Mouse (Mus musculus) spleen, adult 2 months (tissue): Measurements from ENCODE around the gene Nfib. TPM values are rescaled to one million over a fixed set of nuclear protein-coding genes. Genes with fewer than 3 reads are reported as not detected.

Experiments
- DNase-seq, 2 experiments: peaks; one replicate each; pipeline versions ENCODE4 v3.0.0 to v3.0.0-alpha.2; 2012 to 2021; ENCODE audit warnings: low spot score in 2 of 2, low read depth in 1 of 2
- H3K27ac ChIP-seq: fragments of 200-500 bp; 2 replicates; pipeline ENCODE4 v1.5.1; 2012; ENCODE audit warnings: low read length, inconsistent platforms; ENCODE audit not compliant: insufficient read depth
- H3K27me3 ChIP-seq: fragments of 200-500 bp; 2 replicates; pipeline ENCODE4 v1.6.1; 2012; ENCODE audit warnings: mild to moderate bottlenecking, moderate library complexity, low read length, inconsistent platforms; ENCODE audit not compliant: control insufficient read depth, insufficient read depth
- H3K36me3 ChIP-seq: fragments of 200-500 bp; 2 replicates; pipeline ENCODE4 v1.6.1; 2012; ENCODE audit warnings: mild to moderate bottlenecking, low read length, inconsistent platforms; ENCODE audit not compliant: control insufficient read depth, insufficient read depth
- H3K4me1 ChIP-seq: fragments of 200-500 bp; 2 replicates; pipeline ENCODE4 v1.6.1; 2011; ENCODE audit warnings: inconsistent platforms; ENCODE audit not compliant: control insufficient read depth, insufficient read depth, insufficient read length
- H3K4me3 ChIP-seq: fragments of 200-500 bp; 2 replicates; pipeline ENCODE4 v1.5.1; 2011; ENCODE audit warnings: mild to moderate bottlenecking, inconsistent platforms; ENCODE audit not compliant: insufficient read depth, insufficient read length; ENCODE audit errors: extremely low read depth
- CTCF ChIP-seq: fragments of 200-500 bp; IDR thresholded peaks from 2 replicates; pipeline ENCODE4 v1.5.1; 2011; ENCODE audit warnings: mild to moderate bottlenecking, inconsistent platforms; ENCODE audit not compliant: insufficient read depth, insufficient read length, insufficient replicate concordance; ENCODE audit errors: extremely low read depth
- POLR2A ChIP-seq: fragments of 200-500 bp; IDR thresholded peaks from 2 replicates; pipeline ENCODE4 v1.6.1; 2011; ENCODE audit warnings: low read depth, low read length, inconsistent platforms
- WGBS: fragments of 180-500 bp; shearing (Covaris S2); methylation state at CpG from one replicate; pipeline ENCODE4 v1.1.7; 2018; 5-methylcytosine and 5-hydroxymethylcytosine counted together
- polyA plus RNA-seq: library from polyadenylated mRNA; depleted of rRNA; stranded (reverse); fragments of >200 nt; gene quantifications from 2 replicates; pipeline ENCODE4 v1.2.3, GENCODE M21; 2012

Gene Nfib
- polyA plus RNA-seq, 1 experiment = 2.3 TPM

- TF ChIP-seq POLR2A = no peak
- TF ChIP-seq CTCF = no peak
- 85% methylated on average over 2 of the region's 2 CpGs for WGBS
- Histone ChIP-seq H3K4me3 (no peak overlapping the region), H3K36me3 (no peaks in the 10 kb centered on the region), H3K27me3 (no peaks in the 10 kb centered on the region), H3K27ac (no peak overlapping the region), H3K4me1 (no peaks in the 10 kb centered on the region)
- DNase-seq = no peak
Observed at GRCm38 (mm10) chr4:82619003-82619402, 86.5 kb downstream of the Nfib start.

- H3K27me3 ChIP-seq = no peaks in the 10 kb centered on the region
- TF ChIP-seq CTCF = no peak
- TF ChIP-seq POLR2A = no peak
- no peak overlapping the region for H3K4me3 ChIP-seq
Observed at GRCm38 (mm10) chr4:82617257-82617656, 88.3 kb downstream of the Nfib start.

GRCm38 (mm10) chr4:82615712-82616111, 89.8 kb downstream of the Nfib start:
- no peaks in the 10 kb centered on the region for H3K4me1 ChIP-seq
- H3K27me3 ChIP-seq = no peaks in the 10 kb centered on the region
- no peak overlapping the region for H3K4me3 ChIP-seq
- no peak for TF ChIP-seq POLR2A
- TF ChIP-seq CTCF = no peak
- 91% methylated on average over 5 of the region's 5 CpGs for WGBS
- no peak overlapping the region for H3K27ac ChIP-seq
- H3K36me3 ChIP-seq = no peaks in the 10 kb centered on the region
- no peak for DNase-seq

More at GRCm38 (mm10) chr4:82617257-82617656, 88.3 kb downstream of the Nfib start:
- Histone ChIP-seq H3K27ac (no peak overlapping the region), H3K4me1 (no peaks in the 10 kb centered on the region), H3K36me3 (no peaks in the 10 kb centered on the region)
- 69% methylated on average over 10 of the region's 10 CpGs for WGBS
- DNase-seq = no peak

- no peak overlapping the region for H3K4me3 ChIP-seq
- TF ChIP-seq POLR2A = no peak
- H3K27me3 ChIP-seq = no peaks in the 10 kb centered on the region
- H3K36me3 ChIP-seq = no peaks in the 10 kb centered on the region
- no peak overlapping the region for H3K27ac ChIP-seq
- 55% methylated on average over 7 of the region's 7 CpGs for WGBS
- H3K4me1 ChIP-seq = no peaks in the 10 kb centered on the region
- no peak for DNase-seq
Observed at GRCm38 (mm10) chr4:82614466-82614805, 91.1 kb downstream of the Nfib start.

- Histone ChIP-seq H3K36me3 (no peaks in the 10 kb centered on the region), H3K27ac (no peak overlapping the region), H3K4me1 (no peaks in the 10 kb centered on the region), H3K27me3 (no peaks in the 10 kb centered on the region), H3K4me3 (no peak overlapping the region)
- TF ChIP-seq CTCF (no peak), POLR2A (no peak)
- DNase-seq = no peak
- 73% methylated on average over 7 of the region's 7 CpGs for WGBS
Observed at GRCm38 (mm10) chr4:82613606-82614465, 91.7 kb downstream of the Nfib start.

- DNase-seq = no peak
- Histone ChIP-seq H3K27me3 (no peaks in the 10 kb centered on the region), H3K36me3 (no peaks in the 10 kb centered on the region), H3K4me3 (no peak overlapping the region), H3K4me1 (no peaks in the 10 kb centered on the region), H3K27ac (no peak overlapping the region)
- 81% methylated on average over 4 of the region's 4 CpGs for WGBS
- TF ChIP-seq CTCF = no peak
- no peak for TF ChIP-seq POLR2A
Observed at GRCm38 (mm10) chr4:82609676-82610075, 95.9 kb downstream of the Nfib start.
